Mouse (Mus musculus) spleen, postnatal 0 days (tissue): ENCODE results near the gene Vmn1r30. TPM values are rescaled to one million over a fixed set of nuclear protein-coding genes. Genes with fewer than 3 reads are reported as not detected.

Experiments used
- polyA plus RNA-seq: library from polyadenylated mRNA; unstranded; fragments of >200 nt; fragmentation: Nextera tagmentation; extraction: Ambion mirVana; gene quantifications from 2 replicates; pipeline ENCODE4 v1.2.1, GENCODE M21; 2015

Vmn1r30 gene
- not detected in 2 replicates for polyA plus RNA-seq

GRCm38 (mm10) chr6:58443285-58443684 is at the start of gene Vmn1r30:
Vmn1r30 (minus strand) TSS chr6:58443385.

GRCm38 (mm10) chr6:58475230-58475629 is 32.0 kb upstream of the Vmn1r30 start, which contains the start of gene Vmn1r31:
Vmn1r31 (minus strand) TSS chr6:58475330.

Other genes starting within 250 kb of the Vmn1r30 start
- not detected in 2 replicates for gene Vmn1r27, start 224.6 kb downstream of the Vmn1r30 start, polyA plus RNA-seq
- not detected in 2 replicates for gene Vmn1r28, start 181.3 kb downstream of the Vmn1r30 start, polyA plus RNA-seq
- not detected in 2 replicates for gene Vmn1r29, start 141.8 kb downstream of the Vmn1r30 start, polyA plus RNA-seq
- not detected in 2 replicates for gene Vmn1r31, start 31.9 kb upstream of the Vmn1r30 start, polyA plus RNA-seq
- 130 and 155 TPM in 2 replicates for gene Abcg2, start 141.1 kb upstream of the Vmn1r30 start, polyA plus RNA-seq